Mouse (Mus musculus) hindbrain, postnatal 0 days (tissue): ENCODE results near the gene Dctn1. TPM values are rescaled to one million over a fixed set of nuclear protein-coding genes. Genes with fewer than 3 reads are reported as not detected.
A peak's percentile ranks its signal among the peaks of the same experiment; 100 is the strongest.

Experiments used
- ATAC-seq: fragments of 200-750 bp; cut with Nextera tagmentation; 2 replicates; pipeline ENCODE4 v1.8.0; 2017; ENCODE audit warnings: mild to moderate bottlenecking, moderate TSS enrichment, moderate library complexity
- DNase-seq: peaks from one replicate; pipeline ENCODE4 v3.0.0-alpha.2; 2015; ENCODE audit warnings: low spot score
- H3K27ac ChIP-seq: fragments of 300-500 bp; sonication (generic); 2 replicates; pipeline ENCODE4 v1.5.1; 2014; ENCODE audit warnings: mild to moderate bottlenecking
- H3K27me3 ChIP-seq: fragments of 300-500 bp; sonication (generic); 2 replicates; pipeline ENCODE4 v1.6.1; 2014; ENCODE audit warnings: low read length, mixed read lengths; ENCODE audit not compliant: insufficient read depth
- H3K36me3 ChIP-seq: fragments of 300-500 bp; sonication (generic); 2 replicates; pipeline ENCODE4 v1.6.1; 2014; ENCODE audit warnings: low read length, mixed read lengths; ENCODE audit not compliant: insufficient read depth
- H3K4me1 ChIP-seq: fragments of 300-500 bp; sonication (generic); 2 replicates; pipeline ENCODE4 v1.6.1; 2014; ENCODE audit warnings: antibody characterized with exemption, low read length, mixed read lengths; ENCODE audit not compliant: insufficient read depth
- H3K4me2 ChIP-seq: fragments of 300-500 bp; sonication (generic); 2 replicates; pipeline ENCODE4 v1.6.1; 2014; ENCODE audit warnings: low read depth, mild to moderate bottlenecking, low read length, moderate library complexity, mixed read lengths
- H3K4me3 ChIP-seq: fragments of 300-500 bp; sonication (generic); 2 replicates; pipeline ENCODE4 v1.5.1; 2014; ENCODE audit warnings: low read length
- H3K9ac ChIP-seq: fragments of 300-500 bp; sonication (generic); replicated peaks from 2 replicates; pipeline ENCODE4 v1.6.1; 2014; ENCODE audit warnings: mild to moderate bottlenecking, low read length, moderate library complexity, mixed read lengths
- H3K9me3 ChIP-seq: fragments of 300-500 bp; sonication (generic); 2 replicates; pipeline ENCODE4 v1.6.1; 2016; ENCODE audit warnings: low read length, mixed read lengths
- CTCF ChIP-seq: IDR thresholded peaks from 2 replicates; pipeline ENCODE4 v1.5.1; 2016; ENCODE audit warnings: antibody characterized with exemption, control low read depth, low read depth
- WGBS: fragments of 180-500 bp; shearing (Covaris S2); extraction: QIAGEN DNeasy Blood & Tissue Kit; methylation state at CpG from one replicate; pipeline ENCODE4 v1.1.7; 2014; 5-methylcytosine and 5-hydroxymethylcytosine counted together
- polyA plus RNA-seq: library from polyadenylated mRNA; unstranded; fragments of >200 nt; fragmentation: Nextera tagmentation; extraction: Ambion mirVana; gene quantifications from 2 replicates; pipeline ENCODE4 v1.2.1, GENCODE M21; 2015
- total RNA-seq: library from RNA; depleted of rRNA; stranded (reverse); fragments of >200 nt; gene quantifications from 2 replicates; pipeline ENCODE4 v1.2.3, GENCODE M21; 2014; rRNA removed

Gene Dctn1
- total RNA-seq (124 and 132 TPM in 2 replicates), polyA plus RNA-seq (145 and 153 TPM in 2 replicates)

DNA sequence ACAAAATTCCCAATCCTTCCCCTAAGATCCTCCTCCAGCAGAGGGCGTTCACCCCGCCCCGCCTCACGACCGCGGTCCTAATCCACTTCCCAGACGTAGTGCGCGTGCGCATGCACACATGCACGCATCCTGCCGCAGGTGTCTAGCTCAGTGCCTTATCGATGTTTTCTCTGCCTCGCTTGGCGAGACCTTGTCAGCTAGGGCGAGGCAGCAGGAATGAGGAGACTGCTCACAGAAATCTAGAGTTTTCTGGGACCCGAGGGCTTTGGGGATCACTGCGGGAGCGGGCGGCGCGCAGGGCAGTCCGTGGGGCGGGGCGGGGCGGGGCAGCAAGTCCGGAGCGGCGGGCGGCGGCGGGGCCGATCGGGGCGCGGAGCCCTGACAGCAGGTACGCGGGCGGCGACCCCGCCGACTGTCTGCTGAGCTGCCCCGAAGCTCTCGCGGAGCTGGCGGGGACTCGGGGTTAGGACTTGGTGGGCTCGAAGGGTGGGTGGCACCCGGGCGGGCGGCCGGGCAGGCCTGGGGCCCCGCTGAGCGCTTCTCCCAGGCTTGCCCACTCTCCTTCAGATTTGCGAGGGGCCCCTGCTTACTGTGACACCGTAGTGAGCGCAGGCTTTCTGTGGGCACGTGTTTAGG lies at the start of gene Dctn1:
Gene Dctn1 (plus strand): TSS at position 314 of the 636 bp plus-strand sequence.
- Histone ChIP-seq H3K27me3 (peaks cover 16% of the 10 kb centered on the region; the same call in 1 of the 2 replicates), H3K27ac (peak within 1 kb of the TSS; percentile 90), H3K4me2 (peak within 1 kb of the TSS; percentile 78), H3K9me3 (no peaks in the 10 kb centered on the region), H3K4me3 (peak within 1 kb of the TSS; percentile 63), H3K4me1 (peaks cover 13% of the 10 kb centered on the region; the same call in 1 of the 2 replicates), H3K36me3 (no peaks in the 10 kb centered on the region), H3K9ac (peak within 1 kb of the TSS; percentile 79)
- TF ChIP-seq CTCF = peak; percentile 91
- DNase-seq (peak; percentile 98), ATAC-seq (peak; percentile 86)
- WGBS = under 1% methylated on average over 57 of the region's 58 CpGs

DNA sequence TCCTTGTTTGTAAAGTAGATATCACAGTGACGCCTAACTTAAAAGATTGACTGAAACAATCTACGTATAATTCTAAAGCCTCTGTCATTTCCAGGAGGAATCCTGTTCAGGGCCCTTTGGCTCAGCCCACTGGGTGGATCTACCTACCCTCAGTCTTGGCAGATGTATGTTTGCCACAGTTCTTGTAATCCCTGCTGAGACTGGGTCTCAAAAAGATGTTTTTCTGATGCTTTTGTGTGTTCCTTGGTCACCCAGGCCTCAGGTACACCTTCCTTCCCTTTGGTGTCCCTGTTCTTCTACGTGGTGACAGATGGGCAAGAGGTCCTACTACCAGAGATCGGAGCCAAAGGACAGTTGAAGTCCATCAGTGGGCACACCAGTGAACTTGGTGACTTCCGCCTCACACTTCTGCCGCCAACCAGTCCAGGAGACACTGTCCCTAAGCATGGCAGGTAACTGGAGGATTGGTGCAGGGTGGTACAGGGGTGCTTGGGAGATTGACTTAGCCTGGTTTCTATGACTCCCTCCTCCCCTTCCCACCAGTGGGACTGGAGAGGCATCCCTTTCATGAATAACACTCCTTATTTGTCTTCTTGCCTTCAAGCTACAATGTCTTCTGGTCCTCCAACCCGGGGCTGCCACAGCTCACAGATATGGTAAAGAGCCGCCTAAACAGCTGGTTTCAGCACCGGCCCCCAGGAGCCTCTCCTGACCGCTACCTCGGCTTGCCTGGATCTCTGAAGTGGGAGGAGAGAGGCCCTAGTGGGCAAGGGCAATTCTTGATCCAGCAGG lies 49.2 kb upstream of the Dctn1 start:
- no peaks in the 10 kb centered on the region for H3K9me3 ChIP-seq
- no peak for TF ChIP-seq CTCF
- peak overlapping the region; percentile 84 for H3K9ac ChIP-seq
- DNase-seq (no peak), ATAC-seq (no peak)
- H3K4me3 ChIP-seq = peak overlapping the region; percentile 81
- H3K27ac ChIP-seq = peak overlapping the region; percentile 78; the same call in 1 of the 2 replicates
- 79% methylated on average over 11 of the region's 11 CpGs for WGBS
- peak overlapping the region; percentile 95 for H3K4me2 ChIP-seq
- no peaks in the 10 kb centered on the region for H3K27me3 ChIP-seq
- H3K4me1 ChIP-seq = peaks cover 18% of the 10 kb centered on the region
- H3K36me3 ChIP-seq = 0 out of 2 replicates have a peak, but pooled peaks cover 9% of the 10 kb centered on the region

- Histone ChIP-seq H3K27ac (no peak overlapping the region), H3K27me3 (no peaks in the 10 kb centered on the region), H3K4me2 (no peak overlapping the region), H3K4me1 (peaks cover 20% of the 10 kb centered on the region), H3K4me3 (no peak overlapping the region), H3K9me3 (no peaks in the 10 kb centered on the region), H3K36me3 (0 out of 2 replicates have a peak, but pooled peaks cover 9% of the 10 kb centered on the region), H3K9ac (0 out of 2 replicates have a peak overlapping the region, but pooled peaks have one; percentile 17)
- no peak for DNase-seq
- 89% methylated on average over 4 of the region's 4 CpGs for WGBS
- ATAC-seq = no peak
- no peak for TF ChIP-seq CTCF
These were observed 48.6 kb upstream of the Dctn1 start for GRCm38 (mm10) chr6:83117165-83117438.

DNA sequence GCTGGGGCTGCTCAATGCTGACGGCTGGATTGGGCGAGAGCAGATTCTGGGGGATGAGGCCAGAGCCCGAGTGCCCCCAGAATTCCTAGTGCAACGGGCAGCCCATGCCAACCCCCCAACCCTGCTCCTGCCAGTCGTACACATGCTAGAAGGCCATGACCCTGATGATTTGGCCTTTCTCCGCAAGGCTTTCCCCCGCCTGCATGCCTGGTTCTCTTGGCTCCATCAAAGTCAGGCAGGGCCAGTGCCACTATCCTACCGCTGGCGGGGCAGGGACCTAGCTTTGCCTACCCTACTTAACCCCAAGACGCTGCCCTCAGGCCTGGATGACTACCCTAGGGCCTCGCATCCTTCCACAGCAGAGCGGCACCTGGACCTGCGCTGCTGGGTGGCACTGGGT lies 48.1 kb upstream of the Dctn1 start:
- H3K4me1 ChIP-seq = peaks cover 25% of the 10 kb centered on the region

GRCm38 (mm10) chr6:83118369-83118768 lies 47.4 kb upstream of the Dctn1 start:
- no peak overlapping the region for H3K4me3 ChIP-seq
- H3K9me3 ChIP-seq = no peaks in the 10 kb centered on the region
- H3K27me3 ChIP-seq = no peaks in the 10 kb centered on the region
- H3K4me2 ChIP-seq = no peak overlapping the region
- H3K27ac ChIP-seq = no peak overlapping the region
- no peak overlapping the region for H3K9ac ChIP-seq
- TF ChIP-seq CTCF = no peak
- peaks cover 25% of the 10 kb centered on the region for H3K4me1 ChIP-seq
- 74% methylated on average over 11 of the region's 11 CpGs for WGBS
- DNase-seq = no peak
- 0 out of 2 replicates have a peak, but pooled peaks cover 9% of the 10 kb centered on the region for H3K36me3 ChIP-seq
- ATAC-seq = no peak

More for the DNA sequence above, 48.1 kb upstream of the Dctn1 start:
- Histone ChIP-seq H3K4me3 (no peak overlapping the region), H3K9me3 (no peaks in the 10 kb centered on the region), H3K27me3 (no peaks in the 10 kb centered on the region), H3K9ac (no peak overlapping the region), H3K27ac (no peak overlapping the region), H3K36me3 (0 out of 2 replicates have a peak, but pooled peaks cover 9% of the 10 kb centered on the region), H3K4me2 (no peak overlapping the region)
- TF ChIP-seq CTCF = no peak
- no peak for DNase-seq
- WGBS = 93% methylated on average over 13 of the region's 13 CpGs
- ATAC-seq = no peak

GRCm38 (mm10) chr6:83118825-83119733 lies 46.6 kb upstream of the Dctn1 start:
- no peak for TF ChIP-seq CTCF
- 73% methylated on average over 14 of the region's 14 CpGs for WGBS
- H3K4me1 ChIP-seq = peaks cover 26% of the 10 kb centered on the region
- no peak overlapping the region for H3K27ac ChIP-seq
- ATAC-seq (no peak), DNase-seq (no peak)
- H3K36me3 ChIP-seq = 0 out of 2 replicates have a peak, but pooled peaks cover 9% of the 10 kb centered on the region
- H3K9me3 ChIP-seq = no peaks in the 10 kb centered on the region
- no peak overlapping the region for H3K4me2 ChIP-seq
- H3K4me3 ChIP-seq = no peak overlapping the region
- H3K9ac ChIP-seq = no peak overlapping the region
- no peaks in the 10 kb centered on the region for H3K27me3 ChIP-seq
